Mouse (Mus musculus): Measurements from ENCODE around the gene Nol10. TPM values are rescaled to one million over a fixed set of nuclear protein-coding genes. Genes with fewer than 3 reads are reported as not detected.

The Nol10 gene
- polyA plus RNA-seq, 1 experiment from 2014 or later: 14.5 TPM

- H3K36me3 ChIP-seq (ENCODE audit: control insufficient read depth, insufficient read depth, low read length): peaks cover 15% of the 10 kb centered on the region
- ATAC-seq: no peak
- H3K4me3 ChIP-seq (ENCODE audit: low read length): no peak overlapping the region
- 24% methylated on average over 3 of the region's 3 CpGs for WGBS
- no peak overlapping the region for H3K27ac ChIP-seq (ENCODE audit: low read length)
- no peaks in the 10 kb centered on the region for H3K27me3 ChIP-seq (replicated peaks; ENCODE audit: control insufficient read depth, insufficient read depth, low read length)
- no peak overlapping the region for H3K4me2 ChIP-seq (ENCODE audit: low read depth, low read length)
- H3K9ac ChIP-seq (ENCODE audit: low read depth, low read length): no peak overlapping the region
- no peaks in the 10 kb centered on the region for H3K9me3 ChIP-seq (ENCODE audit: control insufficient read depth, low read length)
- H3K4me1 ChIP-seq (ENCODE audit: control insufficient read depth, insufficient read depth, low read length): no peaks in the 10 kb centered on the region
These were observed 72.0 kb downstream of the Nol10 start for GRCm38 (mm10) chr12:17420168-17420810.

- Histone ChIP-seq H3K27me3 (replicated peaks; ENCODE audit: control insufficient read depth, insufficient read depth, low read length) (no peaks in the 10 kb centered on the region), H3K9ac (ENCODE audit: low read depth, low read length) (no peak overlapping the region), H3K4me1 (ENCODE audit: control insufficient read depth, insufficient read depth, low read length) (no peaks in the 10 kb centered on the region), H3K4me2 (ENCODE audit: low read depth, low read length) (no peak overlapping the region), H3K27ac (ENCODE audit: low read length) (no peak overlapping the region), H3K9me3 (ENCODE audit: control insufficient read depth, low read length) (no peaks in the 10 kb centered on the region), H3K36me3 (ENCODE audit: control insufficient read depth, insufficient read depth, low read length) (peaks cover 5% of the 10 kb centered on the region; the same call in 1 of the 2 replicates), H3K4me3 (ENCODE audit: low read length) (no peak overlapping the region)
- no peak for ATAC-seq
- WGBS: 66% methylated on average over 11 of the region's 11 CpGs
These were observed 77.3 kb downstream of the Nol10 start for GRCm38 (mm10) chr12:17425254-17426169.

GRCm38 (mm10) chr12:17426735-17427134 is 78.5 kb downstream of the Nol10 start:
- no peaks in the 10 kb centered on the region for H3K4me1 ChIP-seq (ENCODE audit: control insufficient read depth, insufficient read depth, low read length)
- H3K27ac ChIP-seq (ENCODE audit: low read length): no peak overlapping the region
- no peaks in the 10 kb centered on the region for H3K9me3 ChIP-seq (ENCODE audit: control insufficient read depth, low read length)
- no peak overlapping the region for H3K9ac ChIP-seq (ENCODE audit: low read depth, low read length)
- H3K4me2 ChIP-seq (ENCODE audit: low read depth, low read length): no peak overlapping the region
- ATAC-seq: no peak
- no peaks in the 10 kb centered on the region for H3K27me3 ChIP-seq (replicated peaks; ENCODE audit: control insufficient read depth, insufficient read depth, low read length)
- 79% methylated on average over 3 of the region's 3 CpGs for WGBS
- peaks cover 5% of the 10 kb centered on the region; the same call in 1 of the 2 replicates for H3K36me3 ChIP-seq (ENCODE audit: control insufficient read depth, insufficient read depth, low read length)
- no peak overlapping the region for H3K4me3 ChIP-seq (ENCODE audit: low read length)

- H3K4me1 ChIP-seq (ENCODE audit: control insufficient read depth, insufficient read depth, low read length): no peaks in the 10 kb centered on the region
- H3K9ac ChIP-seq (ENCODE audit: low read depth, low read length): no peak overlapping the region
- no peaks in the 10 kb centered on the region for H3K9me3 ChIP-seq (ENCODE audit: control insufficient read depth, low read length)
- no peaks in the 10 kb centered on the region for H3K27me3 ChIP-seq (replicated peaks; ENCODE audit: control insufficient read depth, insufficient read depth, low read length)
- no peak for ATAC-seq
- H3K36me3 ChIP-seq (ENCODE audit: control insufficient read depth, insufficient read depth, low read length): 0 out of 2 replicates have a peak, but pooled peaks cover 5% of the 10 kb centered on the region
- WGBS: 78% methylated on average over 2 of the region's 2 CpGs
- no peak overlapping the region for H3K27ac ChIP-seq (ENCODE audit: low read length)
- no peak overlapping the region for H3K4me2 ChIP-seq (ENCODE audit: low read depth, low read length)
- no peak overlapping the region for H3K4me3 ChIP-seq (ENCODE audit: low read length)
These were observed 82.3 kb downstream of the Nol10 start for GRCm38 (mm10) chr12:17430578-17430977.

- H3K27me3 ChIP-seq (replicated peaks; ENCODE audit: control insufficient read depth, insufficient read depth, low read length): no peaks in the 10 kb centered on the region
These were observed 82.9 kb downstream of the Nol10 start for GRCm38 (mm10) chr12:17431166-17431565.

GRCm38 (mm10) chr12:17431812-17432332 is 83.6 kb downstream of the Nol10 start:
- no peak overlapping the region for H3K9ac ChIP-seq (ENCODE audit: low read depth, low read length)
- no peak overlapping the region for H3K4me3 ChIP-seq (ENCODE audit: low read length)
- no peaks in the 10 kb centered on the region for H3K4me1 ChIP-seq (ENCODE audit: control insufficient read depth, insufficient read depth, low read length)
- no peak overlapping the region for H3K4me2 ChIP-seq (ENCODE audit: low read depth, low read length)
- WGBS: 86% methylated on average over 4 of the region's 4 CpGs
- H3K9me3 ChIP-seq (ENCODE audit: control insufficient read depth, low read length): no peaks in the 10 kb centered on the region
- no peaks in the 10 kb centered on the region for H3K27me3 ChIP-seq (replicated peaks; ENCODE audit: control insufficient read depth, insufficient read depth, low read length)
- H3K27ac ChIP-seq (ENCODE audit: low read length): no peak overlapping the region
- 0 out of 2 replicates have a peak, but pooled peaks cover 5% of the 10 kb centered on the region for H3K36me3 ChIP-seq (ENCODE audit: control insufficient read depth, insufficient read depth, low read length)
- no peak for ATAC-seq

More at GRCm38 (mm10) chr12:17431166-17431565, 82.9 kb downstream of the Nol10 start:
- H3K4me2 ChIP-seq (ENCODE audit: low read depth, low read length): no peak overlapping the region
- H3K4me1 ChIP-seq (ENCODE audit: control insufficient read depth, insufficient read depth, low read length): no peaks in the 10 kb centered on the region
- no peak overlapping the region for H3K4me3 ChIP-seq (ENCODE audit: low read length)
- no peaks in the 10 kb centered on the region for H3K9me3 ChIP-seq (ENCODE audit: control insufficient read depth, low read length)
- no peak overlapping the region for H3K9ac ChIP-seq (ENCODE audit: low read depth, low read length)
- no peak for ATAC-seq
- H3K27ac ChIP-seq (ENCODE audit: low read length): no peak overlapping the region
- 0 out of 2 replicates have a peak, but pooled peaks cover 5% of the 10 kb centered on the region for H3K36me3 ChIP-seq (ENCODE audit: control insufficient read depth, insufficient read depth, low read length)
- WGBS: 78% methylated on average over 5 of the region's 5 CpGs

- Histone ChIP-seq H3K27me3 (replicated peaks; ENCODE audit: control insufficient read depth, insufficient read depth, low read length) (no peaks in the 10 kb centered on the region), H3K9ac (ENCODE audit: low read depth, low read length) (no peak overlapping the region), H3K4me1 (ENCODE audit: control insufficient read depth, insufficient read depth, low read length) (no peaks in the 10 kb centered on the region), H3K36me3 (ENCODE audit: control insufficient read depth, insufficient read depth, low read length) (no peaks in the 10 kb centered on the region), H3K4me3 (ENCODE audit: low read length) (no peak overlapping the region), H3K27ac (ENCODE audit: low read length) (no peak overlapping the region), H3K9me3 (ENCODE audit: control insufficient read depth, low read length) (no peaks in the 10 kb centered on the region), H3K4me2 (ENCODE audit: low read depth, low read length) (no peak overlapping the region)
- no peak for ATAC-seq
- WGBS: 95% methylated on average over 4 of the region's 4 CpGs
These were observed 85.5 kb downstream of the Nol10 start for GRCm38 (mm10) chr12:17433712-17434111.

GRCm38 (mm10) chr12:17436471-17436870 is 88.2 kb downstream of the Nol10 start:
- no peaks in the 10 kb centered on the region for H3K27me3 ChIP-seq (replicated peaks; ENCODE audit: control insufficient read depth, insufficient read depth, low read length)
- no peak overlapping the region for H3K4me2 ChIP-seq (ENCODE audit: low read depth, low read length)
- H3K4me3 ChIP-seq (ENCODE audit: low read length): no peak overlapping the region
- peaks cover 2% of the 10 kb centered on the region; the same call in 1 of the 2 replicates for H3K4me1 ChIP-seq (ENCODE audit: control insufficient read depth, insufficient read depth, low read length)
- no peak overlapping the region for H3K9ac ChIP-seq (ENCODE audit: low read depth, low read length)
- no peak for ATAC-seq
- WGBS: 75% methylated on average over 2 of the region's 2 CpGs
- H3K27ac ChIP-seq (ENCODE audit: low read length): no peak overlapping the region
- no peaks in the 10 kb centered on the region for H3K9me3 ChIP-seq (ENCODE audit: control insufficient read depth, low read length)
- H3K36me3 ChIP-seq (ENCODE audit: control insufficient read depth, insufficient read depth, low read length): no peaks in the 10 kb centered on the region

- H3K36me3 ChIP-seq (ENCODE audit: control insufficient read depth, insufficient read depth, low read length): no peaks in the 10 kb centered on the region
- no peak overlapping the region for H3K4me2 ChIP-seq (ENCODE audit: low read depth, low read length)
- H3K27ac ChIP-seq (ENCODE audit: low read length): no peak overlapping the region
- peaks cover 3% of the 10 kb centered on the region; the same call in 1 of the 2 replicates for H3K4me1 ChIP-seq (ENCODE audit: control insufficient read depth, insufficient read depth, low read length)
- H3K27me3 ChIP-seq (replicated peaks; ENCODE audit: control insufficient read depth, insufficient read depth, low read length): no peaks in the 10 kb centered on the region
- no peaks in the 10 kb centered on the region for H3K9me3 ChIP-seq (ENCODE audit: control insufficient read depth, low read length)
- 55% methylated on average over 7 of the region's 7 CpGs for WGBS
- H3K9ac ChIP-seq (ENCODE audit: low read depth, low read length): no peak overlapping the region
- ATAC-seq: no peak; the same call in 1 of the 2 replicates
- no peak overlapping the region for H3K4me3 ChIP-seq (ENCODE audit: low read length)
These were observed 92.0 kb downstream of the Nol10 start for GRCm38 (mm10) chr12:17440251-17440651.

Data from intestine, embryonic 16.5 days (tissue).